Mouse (Mus musculus) intestine, embryonic 16.5 days (tissue): Measurements from ENCODE around the gene Rac2. TPM values are rescaled to one million over a fixed set of nuclear protein-coding genes. Genes with fewer than 3 reads are reported as not detected.

Source experiments
- ATAC-seq: fragments of 200-750 bp; cut with Nextera tagmentation; 2 replicates; pipeline ENCODE4 v1.8.0; 2017; ENCODE audit warnings: moderate TSS enrichment, moderate library complexity
- H3K27ac ChIP-seq: fragments of 300-500 bp; sonication (generic); 2 replicates; pipeline ENCODE4 v1.5.1; 2014; ENCODE audit warnings: mild to moderate bottlenecking, low read length
- H3K27me3 ChIP-seq: fragments of 300-500 bp; sonication (generic); replicated peaks from 2 replicates; pipeline ENCODE4 v1.6.1; 2014; ENCODE audit warnings: low read length, control low read depth, mixed read lengths; ENCODE audit not compliant: control insufficient read depth, insufficient read depth
- H3K36me3 ChIP-seq: fragments of 300-500 bp; sonication (generic); 2 replicates; pipeline ENCODE4 v1.6.1; 2014; ENCODE audit warnings: low read length, control low read depth; ENCODE audit not compliant: control insufficient read depth, insufficient read depth
- H3K4me1 ChIP-seq: fragments of 300-500 bp; sonication (generic); 2 replicates; pipeline ENCODE4 v1.6.1; 2014; ENCODE audit warnings: low read length, control low read depth, mixed read lengths; ENCODE audit not compliant: control insufficient read depth, insufficient read depth
- H3K4me2 ChIP-seq: fragments of 300-500 bp; sonication (generic); 2 replicates; pipeline ENCODE4 v1.6.1; 2014; ENCODE audit warnings: low read depth, low read length, control low read depth
- H3K4me3 ChIP-seq: fragments of 300-500 bp; sonication (generic); 2 replicates; pipeline ENCODE4 v1.5.1; 2014; ENCODE audit warnings: mild to moderate bottlenecking, low read length
- H3K9ac ChIP-seq: fragments of 300-500 bp; sonication (generic); 2 replicates; pipeline ENCODE4 v1.6.1; 2014; ENCODE audit warnings: low read depth, low read length
- H3K9me3 ChIP-seq: fragments of 300-500 bp; sonication (generic); 2 replicates; pipeline ENCODE4 v1.6.1; 2016; ENCODE audit warnings: low read length, control low read depth; ENCODE audit not compliant: control insufficient read depth
- WGBS: fragments of 180-500 bp; shearing (Covaris S2); extraction: QIAGEN DNeasy Blood & Tissue Kit; methylation state at CpG from one replicate; pipeline ENCODE4 v1.1.7; 2014; 5-methylcytosine and 5-hydroxymethylcytosine counted together
- polyA plus RNA-seq: library from polyadenylated mRNA; unstranded; fragments of >200 nt; fragmentation: Nextera tagmentation; extraction: Ambion mirVana; gene quantifications from 2 replicates; pipeline ENCODE4 v1.2.1, GENCODE M21; 2015

Gene Rac2
- polyA plus RNA-seq, 1 experiment from 2014 or later: 25.1 TPM

DNA sequence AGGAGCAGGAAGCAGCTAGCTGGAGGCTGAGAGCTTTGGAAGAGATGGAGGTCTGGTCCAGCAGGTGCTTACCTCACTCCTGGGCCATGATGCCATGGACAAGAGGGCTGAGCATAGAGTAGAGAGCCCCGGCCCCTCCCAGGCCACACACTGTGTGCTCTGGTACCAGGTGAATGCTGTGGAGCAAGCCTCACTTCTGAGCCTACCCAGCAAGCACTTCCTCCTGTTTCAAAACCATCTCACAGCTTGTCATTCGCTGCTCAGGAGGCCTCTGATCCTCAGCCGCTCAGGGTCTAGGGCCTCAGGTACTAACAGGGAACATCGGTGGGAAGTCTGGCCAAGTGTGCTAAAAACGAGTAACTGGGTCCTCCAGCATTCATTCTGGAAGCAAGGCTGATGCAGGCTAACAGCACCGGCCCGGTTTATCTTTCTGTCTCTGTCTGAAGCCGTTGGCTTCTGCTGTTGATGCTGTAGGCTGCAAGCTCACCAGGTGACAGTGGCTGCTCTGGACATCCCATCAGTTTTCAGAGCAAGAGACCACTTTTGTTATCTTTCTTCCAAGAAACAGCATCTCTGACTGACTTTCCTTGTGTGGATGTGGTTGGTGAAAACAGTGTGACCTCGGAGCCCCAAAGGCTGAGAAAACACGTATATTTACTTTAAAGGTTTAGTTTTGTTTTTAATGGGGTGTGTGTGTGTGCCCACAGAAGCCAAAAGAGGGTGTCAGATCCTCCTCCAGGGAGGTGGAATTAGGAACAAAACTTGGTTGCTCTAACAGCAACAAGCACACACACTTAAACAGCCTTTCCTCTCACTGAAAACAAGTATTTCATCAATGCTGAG is 14.7 kb downstream of the Rac2 start:
- H3K9ac ChIP-seq: no peak overlapping the region
- no peak overlapping the region for H3K4me3 ChIP-seq
- H3K4me2 ChIP-seq: no peak overlapping the region
- H3K9me3 ChIP-seq: 0 out of 2 replicates have a peak, but pooled peaks cover under 1% of the 10 kb centered on the region
- no peak for ATAC-seq
- H3K27me3 ChIP-seq: no peaks in the 10 kb centered on the region
- H3K36me3 ChIP-seq: no peaks in the 10 kb centered on the region
- 53% methylated on average over 10 of the region's 10 CpGs for WGBS
- no peaks in the 10 kb centered on the region for H3K4me1 ChIP-seq
- H3K27ac ChIP-seq: no peak overlapping the region

DNA sequence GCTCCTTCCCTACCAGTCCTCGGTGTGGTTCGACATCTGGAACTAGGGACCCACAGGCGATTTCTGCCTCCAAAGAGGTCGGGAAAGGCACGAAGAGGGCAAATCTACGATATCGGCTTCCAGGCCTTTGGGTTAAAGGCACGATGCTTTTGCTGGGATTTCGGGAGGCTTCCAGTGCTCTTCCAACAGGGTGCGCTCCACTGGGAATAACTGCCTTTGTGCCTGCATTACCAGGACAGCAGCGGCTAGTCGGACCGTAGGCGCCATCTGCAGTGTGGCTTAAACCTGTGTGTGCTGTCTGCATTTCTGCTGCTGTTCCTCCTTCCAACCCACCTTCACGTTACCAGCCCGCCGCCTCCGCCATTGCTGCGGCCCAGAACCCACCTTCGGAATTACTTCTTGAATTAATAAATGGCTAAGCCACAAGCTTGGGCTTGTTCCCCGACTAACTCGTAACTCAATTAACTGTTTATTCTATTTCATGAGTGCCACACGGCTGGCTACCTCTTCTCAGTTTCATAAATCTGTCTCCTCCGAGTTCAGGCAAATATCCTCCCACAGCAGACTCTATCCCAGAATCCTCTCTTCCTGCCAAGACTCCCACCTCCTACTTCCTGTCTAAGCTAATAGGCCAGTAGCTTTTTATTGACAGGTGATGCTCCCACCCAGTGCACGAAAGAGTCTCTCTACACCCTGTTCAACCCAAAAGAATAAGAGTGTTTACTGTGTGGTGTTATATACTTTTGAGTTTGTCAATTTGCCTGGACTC is 17.9 kb downstream of the Rac2 start:
- Histone ChIP-seq H3K4me2 (no peak overlapping the region), H3K9me3 (0 out of 2 replicates have a peak, but pooled peaks cover 5% of the 10 kb centered on the region), H3K9ac (no peak overlapping the region), H3K4me3 (no peak overlapping the region), H3K4me1 (no peaks in the 10 kb centered on the region), H3K27me3 (no peaks in the 10 kb centered on the region), H3K27ac (no peak overlapping the region), H3K36me3 (no peaks in the 10 kb centered on the region)
- WGBS: 59% methylated on average over 25 of the region's 25 CpGs
- no peak for ATAC-seq

DNA sequence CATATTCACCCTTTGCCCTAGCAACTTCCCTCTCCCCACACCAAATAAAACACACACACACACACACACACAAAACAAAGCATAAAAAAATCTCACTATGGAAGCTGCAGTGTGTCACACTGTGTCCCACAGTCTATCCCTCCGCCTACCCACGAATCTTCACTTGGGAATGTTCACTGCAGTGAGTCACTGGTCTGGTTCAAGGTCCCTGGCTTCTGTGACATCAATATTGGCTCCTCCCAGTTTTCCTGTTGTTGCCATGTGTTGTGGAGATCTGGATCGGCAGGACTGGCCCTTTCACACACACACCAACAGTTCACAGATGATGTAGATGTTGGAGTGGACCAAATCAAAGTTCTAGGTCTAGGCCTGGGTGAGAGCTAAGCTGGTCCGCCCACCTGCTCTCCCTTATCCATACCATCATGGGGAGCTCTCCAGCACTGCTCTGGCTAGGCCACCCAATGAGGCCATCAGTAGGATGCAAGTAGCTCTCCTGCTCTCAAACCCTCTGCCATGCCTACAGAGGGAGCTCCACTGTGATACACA is 23.3 kb downstream of the Rac2 start:
- no peak overlapping the region for H3K4me3 ChIP-seq
- no peak overlapping the region for H3K27ac ChIP-seq
- 0 out of 2 replicates have a peak, but pooled peaks cover 5% of the 10 kb centered on the region for H3K9me3 ChIP-seq
- H3K36me3 ChIP-seq: no peaks in the 10 kb centered on the region
- 69% methylated on average over 4 of the region's 4 CpGs for whole genome bisulfite sequencing
- peaks cover 12% of the 10 kb centered on the region for H3K4me1 ChIP-seq
- no peak for ATAC-seq
- H3K9ac ChIP-seq: no peak overlapping the region
- H3K27me3 ChIP-seq: no peaks in the 10 kb centered on the region; the same call in 1 of the 2 replicates
- no peak overlapping the region for H3K4me2 ChIP-seq

DNA sequence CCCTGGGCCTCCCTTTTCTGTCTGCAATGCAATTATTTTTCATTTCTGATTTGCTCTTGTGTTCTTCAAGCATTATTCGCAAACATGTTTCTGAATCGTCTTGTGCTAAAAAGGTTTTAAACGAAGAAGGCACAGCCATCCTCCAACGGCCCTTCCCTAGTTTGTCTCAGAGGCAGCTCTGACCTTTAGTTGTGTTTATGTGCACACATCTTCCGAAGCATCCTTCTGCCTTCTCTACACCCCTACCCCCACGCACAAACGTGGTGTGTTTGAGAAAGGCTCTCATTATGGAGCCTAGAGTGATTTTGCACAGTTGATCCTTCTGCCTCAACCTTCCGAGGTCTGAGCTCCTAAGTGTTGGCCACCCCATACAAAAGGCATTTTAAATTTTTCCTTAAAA is 23.9 kb downstream of the Rac2 start:
- Histone ChIP-seq H3K4me2 (no peak overlapping the region), H3K4me1 (peaks cover 12% of the 10 kb centered on the region), H3K27me3 (no peaks in the 10 kb centered on the region; the same call in 1 of the 2 replicates), H3K9ac (no peak overlapping the region), H3K27ac (no peak overlapping the region), H3K4me3 (no peak overlapping the region), H3K9me3 (0 out of 2 replicates have a peak, but pooled peaks cover 5% of the 10 kb centered on the region), H3K36me3 (no peaks in the 10 kb centered on the region)
- ATAC-seq: no peak
- WGBS: 59% methylated on average over 8 of the region's 8 CpGs

DNA sequence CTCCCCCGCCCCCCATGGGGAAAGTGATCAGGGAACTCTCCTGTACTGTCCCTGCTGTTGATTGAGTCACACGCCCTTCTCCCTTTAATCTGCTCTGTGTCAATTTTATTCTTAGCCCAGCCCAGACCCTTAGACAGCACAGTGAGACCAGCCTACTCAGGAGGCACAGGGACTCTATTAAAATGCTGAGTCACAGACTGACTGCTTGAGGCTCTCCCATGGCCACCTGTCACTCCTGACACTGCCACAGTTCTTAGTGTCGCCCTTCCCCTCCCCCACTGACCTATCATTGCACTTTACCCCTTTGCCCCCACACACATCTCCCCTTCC is 24.3 kb downstream of the Rac2 start:
- H3K9me3 ChIP-seq: 0 out of 2 replicates have a peak, but pooled peaks cover 5% of the 10 kb centered on the region
- 34% methylated on average over 3 of the region's 3 CpGs for WGBS
- peaks cover 12% of the 10 kb centered on the region for H3K4me1 ChIP-seq
- no peak overlapping the region for H3K9ac ChIP-seq
- no peaks in the 10 kb centered on the region for H3K36me3 ChIP-seq
- H3K27me3 ChIP-seq: no peaks in the 10 kb centered on the region; the same call in 1 of the 2 replicates
- no peak overlapping the region for H3K4me3 ChIP-seq
- no peak overlapping the region for H3K4me2 ChIP-seq
- peak; percentile 74 for ATAC-seq
- H3K27ac ChIP-seq: no peak overlapping the region

DNA sequence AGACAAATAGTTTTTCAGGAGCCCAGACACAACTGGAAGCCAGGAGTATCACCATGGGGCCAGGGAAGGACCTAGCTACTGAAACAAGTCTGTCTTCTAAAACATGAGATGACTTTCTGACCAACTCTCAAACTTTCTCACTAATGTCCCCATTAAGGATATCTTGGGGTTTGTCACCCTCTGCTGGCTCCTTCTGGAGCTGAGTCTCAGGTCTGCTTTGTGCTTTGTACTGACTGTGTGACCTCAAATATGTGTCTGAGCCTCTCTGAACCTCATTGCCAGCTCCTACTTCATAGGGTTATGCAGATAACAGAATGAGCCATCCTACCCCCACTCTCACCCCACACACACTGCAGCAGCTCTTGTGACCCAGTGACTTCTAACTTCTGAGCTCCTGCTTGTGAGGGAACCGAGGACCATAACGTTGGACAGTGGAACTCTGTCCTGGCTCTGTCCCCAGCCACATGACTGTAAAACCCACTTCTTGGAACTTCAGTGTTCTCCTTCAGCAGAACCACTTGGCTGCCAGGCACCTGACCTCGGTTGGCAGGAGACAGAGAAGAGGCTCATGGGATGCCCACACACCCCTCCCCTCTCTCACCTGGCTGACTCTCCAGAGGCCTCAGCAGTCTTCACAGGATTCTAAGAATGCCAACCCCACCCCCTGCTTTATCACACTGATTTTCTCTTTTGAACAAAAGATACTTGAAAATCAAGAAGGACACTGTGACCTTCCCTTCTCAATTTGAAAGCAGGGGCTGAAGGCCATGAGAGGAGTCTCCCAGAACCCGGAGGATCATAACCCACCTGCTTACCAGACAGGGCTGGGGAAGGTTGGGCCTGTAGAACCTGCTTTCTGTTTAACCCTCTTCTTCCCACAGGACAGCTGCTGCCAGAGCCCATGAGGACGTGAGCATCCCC is 24.9 kb downstream of the Rac2 start:
- Histone ChIP-seq H3K27ac (no peak overlapping the region), H3K27me3 (no peaks in the 10 kb centered on the region; the same call in 1 of the 2 replicates), H3K4me2 (no peak overlapping the region), H3K36me3 (no peaks in the 10 kb centered on the region), H3K4me1 (peaks cover 14% of the 10 kb centered on the region), H3K9ac (no peak overlapping the region), H3K9me3 (0 out of 2 replicates have a peak, but pooled peaks cover 2% of the 10 kb centered on the region), H3K4me3 (no peak overlapping the region)
- ATAC-seq: peak; percentile 7; the same call in 1 of the 2 replicates
- WGBS: 42% methylated on average over 5 of the region's 5 CpGs

DNA sequence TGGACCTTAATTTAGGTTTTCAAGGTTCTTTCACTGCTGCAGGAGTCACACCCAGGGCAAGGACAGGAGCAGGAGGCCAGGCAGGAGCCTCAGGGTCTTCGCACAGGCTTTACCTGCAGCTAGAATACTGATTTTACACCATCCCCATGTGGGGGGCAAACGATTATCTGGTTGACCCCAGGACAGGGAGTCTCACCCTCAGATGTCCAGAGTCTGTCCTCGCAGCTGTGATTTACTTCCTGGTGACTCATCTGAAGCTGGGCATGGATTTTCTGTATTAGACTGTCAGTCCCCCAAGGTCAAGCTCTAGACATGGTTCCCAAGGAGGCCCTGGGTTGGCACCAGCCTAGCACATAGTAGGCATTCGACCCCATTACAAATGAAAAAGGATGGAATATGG is 26.5 kb downstream of the Rac2 start:
- no peaks in the 10 kb centered on the region for H3K36me3 ChIP-seq
- 75% methylated on average over 4 of the region's 4 CpGs for WGBS

DNA sequence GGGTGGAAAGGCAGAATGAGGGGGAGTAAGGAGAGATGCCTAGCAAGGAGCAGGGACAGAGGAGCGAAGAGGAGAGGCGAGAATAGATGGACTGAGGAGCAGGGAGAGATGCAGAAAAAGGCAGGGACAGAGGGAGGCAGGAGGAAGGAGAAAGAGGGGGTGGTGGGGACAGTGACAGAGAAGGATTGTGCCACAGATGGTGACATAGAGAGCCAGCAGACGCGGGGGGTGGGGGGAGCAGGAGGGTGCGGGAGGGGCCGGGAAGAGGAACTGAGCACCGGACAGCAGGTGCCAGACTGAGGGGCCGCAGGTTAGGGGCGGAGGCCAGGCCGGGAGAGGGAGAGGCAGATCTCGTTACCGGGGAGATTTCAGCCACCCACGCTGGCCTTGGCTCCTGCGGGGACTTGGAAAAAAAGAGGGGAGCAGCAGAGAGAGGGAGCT is 28.0 kb downstream of the Rac2 start, which contains the start of gene Sstr3:
Sstr3 (minus strand) TSS at position 125 of the 441 bp plus-strand sequence.
- Histone ChIP-seq H3K9me3 (no peaks in the 10 kb centered on the region), H3K4me2 (no peak within 1 kb of the TSS), H3K4me1 (peaks cover 15% of the 10 kb centered on the region), H3K4me3 (no peak within 1 kb of the TSS), H3K36me3 (no peaks in the 10 kb centered on the region), H3K9ac (no peak within 1 kb of the TSS), H3K27me3 (no peaks in the 10 kb centered on the region; the same call in 1 of the 2 replicates), H3K27ac (no peak within 1 kb of the TSS)
- WGBS: 8% methylated on average over 14 of the region's 14 CpGs
- no peak for ATAC-seq

More for the DNA sequence above, 26.5 kb downstream of the Rac2 start:
- no peak for ATAC-seq
- H3K27ac ChIP-seq: no peak overlapping the region
- peaks cover 15% of the 10 kb centered on the region for H3K4me1 ChIP-seq
- no peaks in the 10 kb centered on the region; the same call in 1 of the 2 replicates for H3K27me3 ChIP-seq
- no peak overlapping the region; the same call in 1 of the 2 replicates for H3K9ac ChIP-seq
- no peak overlapping the region for H3K4me2 ChIP-seq
- no peaks in the 10 kb centered on the region for H3K9me3 ChIP-seq
- H3K4me3 ChIP-seq: no peak overlapping the region
